Mouse (Mus musculus): ENCODE measurements around the gene Bcl6b.

The Bcl6b gene

GRCm38 (mm10) chr11:70232546-70232945 lies 2.9 kb upstream of the Bcl6b start:
- DNase-seq, result peak; percentile 73

GRCm38 (mm10) chr11:70230239-70230727 lies 685 bp upstream of the Bcl6b start:
- peak; percentile 82 for DNase-seq

GRCm38 (mm10) chr11:70228828-70229227 lies 770 bp downstream of the Bcl6b start:
- peak; percentile 83 for DNase-seq

GRCm38 (mm10) chr11:70227661-70228245 lies 1.8 kb downstream of the Bcl6b start:
- DNase-seq, result peak; percentile 36

- DNase-seq, result no peak
Observed at GRCm38 (mm10) chr11:70227126-70227525, 2.5 kb downstream of the Bcl6b start.

- DNase-seq, result peak; percentile 26
Observed at GRCm38 (mm10) chr11:70226602-70226890, 3.1 kb downstream of the Bcl6b start.

- DNase-seq, result peak; percentile 27
Observed at GRCm38 (mm10) chr11:70225798-70226601, 3.6 kb downstream of the Bcl6b start.

GRCm38 (mm10) chr11:70223724-70224123 lies 5.9 kb downstream of the Bcl6b start:
- no peak for DNase-seq

GRCm38 (mm10) chr11:70221603-70222500 lies 7.7 kb downstream of the Bcl6b start:
- DNase-seq, result peak; percentile 37

GRCm38 (mm10) chr11:70220731-70221602 lies 8.6 kb downstream of the Bcl6b start, which contains the start of gene Slc16a13:
Gene Slc16a13, minus strand, starts transcription at chr11:70221064.
- peak; percentile 98 for DNase-seq

- peak; percentile 65 for DNase-seq
Observed at GRCm38 (mm10) chr11:70220323-70220722, 9.3 kb downstream of the Bcl6b start.

- DNase-seq, result no peak
Observed at GRCm38 (mm10) chr11:70219873-70220272, 9.7 kb downstream of the Bcl6b start.

GRCm38 (mm10) chr11:70218741-70219470 lies 10.7 kb downstream of the Bcl6b start:
- peak; percentile 37 for DNase-seq

GRCm38 (mm10) chr11:70218039-70218438 lies 11.6 kb downstream of the Bcl6b start:
- no peak for DNase-seq

GRCm38 (mm10) chr11:70216103-70216502 lies 13.5 kb downstream of the Bcl6b start:
- no peak for DNase-seq

GRCm38 (mm10) chr11:70215301-70215700 lies 14.3 kb downstream of the Bcl6b start:
- peak; percentile 59 for DNase-seq

- DNase-seq, result peak; percentile 56
Observed at GRCm38 (mm10) chr11:70214856-70215209, 14.8 kb downstream of the Bcl6b start.

- peak; percentile 69 for DNase-seq
Observed at GRCm38 (mm10) chr11:70214191-70214855, 15.3 kb downstream of the Bcl6b start.

GRCm38 (mm10) chr11:70213736-70214135 lies 15.9 kb downstream of the Bcl6b start:
- peak; percentile 81 for DNase-seq

GRCm38 (mm10) chr11:70212896-70213295 lies 16.7 kb downstream of the Bcl6b start:
- peak; percentile 73 for DNase-seq

GRCm38 (mm10) chr11:70212423-70212822 lies 17.2 kb downstream of the Bcl6b start, which contains the start of gene Slc16a11:
Gene Slc16a11, plus strand, starts transcription at chr11:70212752.
- DNase-seq, result peak; percentile 27

Data from cerebellum, adult 11 months (tissue).